Mouse (Mus musculus): ENCODE results near the gene Borcs5.

Borcs5 gene

GRCm38 (mm10) chr6:134720150-134720549 is 80.8 kb downstream of the Borcs5 start:
- DNase-seq: no peak

GRCm38 (mm10) chr6:134721729-134722269 is 82.5 kb downstream of the Borcs5 start:
- DNase-seq: no peak

- no peak for DNase-seq
Measured at GRCm38 (mm10) chr6:134722906-134723305, 83.6 kb downstream of the Borcs5 start.

- no peak for DNase-seq
Measured at GRCm38 (mm10) chr6:134723326-134723725, 84.0 kb downstream of the Borcs5 start.

GRCm38 (mm10) chr6:134723833-134724553 is 84.7 kb downstream of the Borcs5 start:
- peak; percentile 71 for DNase-seq

- no peak for DNase-seq
Measured at GRCm38 (mm10) chr6:134725406-134725805, 86.1 kb downstream of the Borcs5 start.

GRCm38 (mm10) chr6:134730978-134731377 is 91.7 kb downstream of the Borcs5 start:
- DNase-seq: no peak

- DNase-seq: no peak
Measured at GRCm38 (mm10) chr6:134732813-134733212, 93.5 kb downstream of the Borcs5 start.

- DNase-seq: no peak
Measured at GRCm38 (mm10) chr6:134733800-134734221, 94.5 kb downstream of the Borcs5 start.

GRCm38 (mm10) chr6:134736853-134737252 is 97.5 kb downstream of the Borcs5 start:
- DNase-seq: no peak

- no peak for DNase-seq
Measured at GRCm38 (mm10) chr6:134743568-134743967, 104.3 kb downstream of the Borcs5 start.

GRCm38 (mm10) chr6:134745876-134746275 is 106.6 kb downstream of the Borcs5 start:
- no peak for DNase-seq

- DNase-seq: no peak
Measured at GRCm38 (mm10) chr6:134748126-134748525, 108.8 kb downstream of the Borcs5 start.

GRCm38 (mm10) chr6:134751087-134751486 is 111.8 kb downstream of the Borcs5 start:
- DNase-seq: no peak

- DNase-seq: no peak
Measured at GRCm38 (mm10) chr6:134751883-134752647, 112.8 kb downstream of the Borcs5 start.

GRCm38 (mm10) chr6:134753412-134753811 is 114.1 kb downstream of the Borcs5 start:
- DNase-seq: no peak

- no peak for DNase-seq
Measured at GRCm38 (mm10) chr6:134753858-134754257, 114.5 kb downstream of the Borcs5 start.

GRCm38 (mm10) chr6:134756058-134756457 is 116.7 kb downstream of the Borcs5 start:
- no peak for DNase-seq
